Comparison of ENCODE assay signal across 8 mouse cellular contexts in the genomic region with DNA sequence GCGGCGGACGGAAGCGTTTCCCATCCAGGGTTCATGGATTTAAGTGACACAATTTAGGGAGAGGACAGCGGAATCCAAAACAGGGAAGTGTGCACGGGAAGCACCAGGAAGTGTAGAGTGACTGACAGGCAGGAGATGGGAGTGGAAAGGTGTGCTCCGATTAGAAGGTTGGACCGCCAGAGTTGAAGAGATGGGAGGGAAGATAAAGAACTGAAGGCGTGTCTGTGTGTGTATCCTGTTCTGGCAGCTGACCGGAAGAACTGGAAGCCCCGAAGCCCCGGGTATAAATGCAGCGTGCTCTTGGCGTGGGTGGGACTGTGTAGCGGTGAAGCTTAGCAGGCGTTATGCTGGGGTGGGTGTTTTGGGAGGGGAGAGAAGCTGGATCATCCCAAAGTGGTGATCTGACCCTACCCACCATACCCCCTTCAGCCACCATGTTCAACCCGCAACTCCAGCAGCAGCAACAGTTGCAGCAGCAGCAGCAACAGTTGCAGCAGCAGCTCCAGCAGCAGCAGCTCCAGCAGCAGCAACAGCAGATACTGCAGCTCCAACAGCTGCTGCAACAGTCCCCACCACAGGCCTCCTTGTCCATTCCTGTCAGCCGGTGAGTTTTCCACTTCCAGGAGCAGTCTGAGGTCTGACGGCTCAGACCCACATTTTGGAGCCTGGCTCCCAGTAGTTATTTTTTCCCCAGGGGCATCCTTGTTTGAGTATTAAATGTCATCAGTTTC. TPM values are rescaled to one million over a fixed set of nuclear protein-coding genes. Genes with fewer than 3 reads are reported as not detected.
DNase-seq lines count a peak whose midpoint lies in the region; ATAC-seq and TF ChIP-seq lines count a peak whose summit lies in the region.

No protein-coding gene starts in this region.

- TF ChIP-seq CTCF in forebrain, postnatal 0 days (IDR thresholded peaks at IDR 0.05; ENCODE audit: low read depth) = no peak

- H3K27me3 ChIP-seq in heart, embryonic 11.5 days (ENCODE audit: control insufficient read depth, insufficient read depth, low read length) = no peaks in the 10 kb centered on the region
- H3K27me3 ChIP-seq in forebrain, postnatal 0 days (ENCODE audit: insufficient read depth, low read length) = peaks cover 8% of the 10 kb centered on the region
- H3K27me3 ChIP-seq in limb, embryonic 11.5 days (ENCODE audit: control insufficient read depth, insufficient read depth, low read length) = no peaks in the 10 kb centered on the region
- H3K27me3 ChIP-seq in midbrain, embryonic 10.5 days (ENCODE audit: low read depth, poor library complexity, severe bottlenecking) = peaks cover 13% of the 10 kb centered on the region

- H3K4me3 ChIP-seq in heart, embryonic 11.5 days (ENCODE audit: low read depth, low read length) = peak overlapping the region; percentile 87
- peak overlapping the region; percentile 65 for H3K4me3 ChIP-seq in forebrain, postnatal 0 days (ENCODE audit: low read depth, low read length)
- H3K4me3 ChIP-seq in limb, embryonic 11.5 days (ENCODE audit: low read depth, low read length) = peak overlapping the region; percentile 84
- H3K4me3 ChIP-seq in midbrain, embryonic 10.5 days = peak overlapping the region; percentile 83

- peak overlapping the region; percentile 87 for H3K4me2 ChIP-seq in heart, embryonic 11.5 days
- peak overlapping the region; percentile 70 for H3K4me2 ChIP-seq in forebrain, postnatal 0 days (ENCODE audit: low read depth)
- peak overlapping the region; percentile 80 for H3K4me2 ChIP-seq in limb, embryonic 11.5 days (ENCODE audit: low read depth, severe bottlenecking)

- intact Hi-C loops in heart, postnatal 36 days (cut with DNase I) = loop anchor here (2.0 kb wide), 1 partner anchor 31 kb away; the partner anchor contains the start of gene Ptges2
- intact Hi-C loops in left cerebral cortex, postnatal 14 days (cut with DNase I) = no loop called here

- DNase-seq in heart, postnatal 36 days = no peak
- no peak for DNase-seq in forebrain, postnatal 0 days
- DNase-seq in limb, embryonic 11.5 days (ENCODE audit: low spot score) = no peak
- DNase-seq in midbrain, embryonic 10.5 days (ENCODE audit: low spot score) = no peak
- no peak for DNase-seq in right cerebral cortex, postnatal 10 days (ENCODE audit: low spot score in 2 of 2)
- DNase-seq in left cerebral cortex, postnatal 14 days (ENCODE audit: low spot score in 2 of 2) = no peak

- ATAC-seq in heart, embryonic 11.5 days (replicated peaks; ENCODE audit: insufficient number of reproducible peaks, low FRiP score, low TSS enrichment) = peak; percentile 26; the same call in 1 of the 2 replicates
- ATAC-seq in activated CD4-positive, CD25-positive, alpha-beta regulatory T cell, adult 4 months = peak; percentile 21
- no peak; the same call in 1 of the 2 replicates for ATAC-seq in forebrain, postnatal 0 days
- ATAC-seq in limb, embryonic 11.5 days (ENCODE audit: insufficient number of reproducible peaks, low FRiP score, low TSS enrichment, low read depth) = peak; percentile 29; the same call in 1 of the 2 replicates

- peak overlapping the region; percentile 92 for H3K27ac ChIP-seq in heart, embryonic 11.5 days (ENCODE audit: low read depth, low read length)
- H3K27ac ChIP-seq in forebrain, postnatal 0 days (ENCODE audit: low read depth, low read length) = peak overlapping the region; percentile 77
- peak overlapping the region; percentile 55; the same call in 1 of the 2 replicates for H3K27ac ChIP-seq in limb, embryonic 11.5 days (replicated peaks; ENCODE audit: low read depth, low read length)
- peak overlapping the region; percentile 90 for H3K27ac ChIP-seq in midbrain, embryonic 10.5 days (replicated peaks)

- 8% methylated on average over 19 of the region's 19 CpGs for WGBS in heart, embryonic 11.5 days (ENCODE audit: insufficient replicate concordance)
- WGBS in forebrain, postnatal 0 days = 11% methylated on average over 19 of the region's 19 CpGs
- whole genome bisulfite sequencing in limb, embryonic 11.5 days = 10% methylated on average over 19 of the region's 19 CpGs
- 16% methylated on average over 19 of the region's 19 CpGs for WGBS in midbrain, embryonic 10.5 days

- H3K36me3 ChIP-seq in heart, embryonic 11.5 days (ENCODE audit: control insufficient read depth, insufficient read depth, low read length) = peaks cover 13% of the 10 kb centered on the region
- peaks cover 18% of the 10 kb centered on the region for H3K36me3 ChIP-seq in forebrain, postnatal 0 days (ENCODE audit: insufficient read depth)
- peaks cover 3% of the 10 kb centered on the region; the same call in 1 of the 2 replicates for H3K36me3 ChIP-seq in limb, embryonic 11.5 days (ENCODE audit: control insufficient read depth, insufficient read depth, low read length)
- peaks cover 45% of the 10 kb centered on the region for H3K36me3 ChIP-seq in midbrain, embryonic 10.5 days

- H3K9me3 ChIP-seq in heart, embryonic 11.5 days (replicated peaks; ENCODE audit: control insufficient read depth, low read length) = no peaks in the 10 kb centered on the region
- no peaks in the 10 kb centered on the region for H3K9me3 ChIP-seq in forebrain, postnatal 0 days (ENCODE audit: low read length)
- H3K9me3 ChIP-seq in limb, embryonic 11.5 days (ENCODE audit: control insufficient read depth, low read length) = no peaks in the 10 kb centered on the region
- no peaks in the 10 kb centered on the region for H3K9me3 ChIP-seq in midbrain, embryonic 10.5 days (replicated peaks)

- peak overlapping the region; percentile 88 for H3K9ac ChIP-seq in heart, embryonic 11.5 days (ENCODE audit: low read depth, low read length)
- peak overlapping the region; percentile 75 for H3K9ac ChIP-seq in forebrain, postnatal 0 days
- peak overlapping the region; percentile 88 for H3K9ac ChIP-seq in limb, embryonic 11.5 days (ENCODE audit: low read length)

- peaks cover 6% of the 10 kb centered on the region; the same call in 1 of the 2 replicates for H3K4me1 ChIP-seq in heart, embryonic 11.5 days (ENCODE audit: control insufficient read depth, insufficient read depth, low read length)
- peaks cover 23% of the 10 kb centered on the region for H3K4me1 ChIP-seq in forebrain, postnatal 0 days (ENCODE audit: insufficient read depth)
- H3K4me1 ChIP-seq in limb, embryonic 11.5 days (ENCODE audit: control insufficient read depth, insufficient read depth, low read length) = peaks cover 11% of the 10 kb centered on the region
- peaks cover 39% of the 10 kb centered on the region for H3K4me1 ChIP-seq in midbrain, embryonic 10.5 days

RNA-seq across cellular contexts. Expression of gene Dnm1, which starts 10.4 kb away (rescaled TPM):
- polyA plus RNA-seq in heart, embryonic 11.5 days (2014; fragmentation: Nextera tagmentation; extraction: Ambion mirVana) = 10.1 and 11.6 TPM in 2 replicates
- total RNA-seq in heart, postnatal 36 days (2021) = 1 to 10 TPM; 4.0 TPM
- polyA plus RNA-seq in activated CD4-positive, CD25-positive, alpha-beta regulatory T cell, adult 4 months (2017; shearing (Covaris generic)) = not detected
- total RNA-seq in forebrain, postnatal 0 days (2014; rRNA removed) = 76.2 and 106 TPM in 2 replicates
- polyA plus RNA-seq in forebrain, postnatal 0 days (2015; fragmentation: Nextera tagmentation; extraction: Ambion mirVana) = 47.9 and 71.6 TPM in 2 replicates
- polyA plus RNA-seq in limb, embryonic 11.5 days (2014; fragmentation: Nextera tagmentation; extraction: Ambion mirVana) = 36.1 and 39.9 TPM in 2 replicates
- 9.0 and 12.2 TPM in 2 replicates for polyA plus RNA-seq in midbrain, embryonic 10.5 days (2016; fragmentation: Nextera tagmentation; extraction: Ambion mirVana)
- 1,000 to 10,000 TPM; 1,093 to 1,153 TPM for total RNA-seq in left cerebral cortex, postnatal 14 days (2021)

RNA-seq across cellular contexts. Expression of gene Ciz1, which starts 11.4 kb away (rescaled TPM):
- 32.1 and 35.8 TPM in 2 replicates for polyA plus RNA-seq in heart, embryonic 11.5 days (2014; fragmentation: Nextera tagmentation; extraction: Ambion mirVana)
- 10 to 100 TPM; 25.0 to 33.3 TPM for total RNA-seq in heart, postnatal 36 days (2021)
- polyA plus RNA-seq in activated CD4-positive, CD25-positive, alpha-beta regulatory T cell, adult 4 months (2017; shearing (Covaris generic)) = 10 to 100 TPM; 38.8 to 51.6 TPM
- total RNA-seq in forebrain, postnatal 0 days (2014; rRNA removed) = 62.6 and 78.2 TPM in 2 replicates
- 51.5 and 52.9 TPM in 2 replicates for polyA plus RNA-seq in forebrain, postnatal 0 days (2015; fragmentation: Nextera tagmentation; extraction: Ambion mirVana)
- polyA plus RNA-seq in limb, embryonic 11.5 days (2014; fragmentation: Nextera tagmentation; extraction: Ambion mirVana) = 52.2 and 67.8 TPM in 2 replicates
- polyA plus RNA-seq in midbrain, embryonic 10.5 days (2016; fragmentation: Nextera tagmentation; extraction: Ambion mirVana) = 60.5 and 69.8 TPM in 2 replicates
- total RNA-seq in left cerebral cortex, postnatal 14 days (2021) = 10 to 100 TPM; 69.5 to 79.0 TPM

RNA-seq across cellular contexts. Expression of gene 1110008P14Rik, which starts 18.2 kb away (rescaled TPM):
- polyA plus RNA-seq in heart, embryonic 11.5 days (2014; fragmentation: Nextera tagmentation; extraction: Ambion mirVana) = 50.1 and 51.3 TPM in 2 replicates
- total RNA-seq in heart, postnatal 36 days (2021) = 10 to 100 TPM; 43.9 to 44.3 TPM
- polyA plus RNA-seq in activated CD4-positive, CD25-positive, alpha-beta regulatory T cell, adult 4 months (2017; shearing (Covaris generic)) = 10 to 100 TPM; 70.3 to 75.4 TPM
- total RNA-seq in forebrain, postnatal 0 days (2014; rRNA removed) = 197 and 210 TPM in 2 replicates
- 160 and 186 TPM in 2 replicates for polyA plus RNA-seq in forebrain, postnatal 0 days (2015; fragmentation: Nextera tagmentation; extraction: Ambion mirVana)
- polyA plus RNA-seq in limb, embryonic 11.5 days (2014; fragmentation: Nextera tagmentation; extraction: Ambion mirVana) = 39.4 and 44.4 TPM in 2 replicates
- 39.4 and 44.3 TPM in 2 replicates for polyA plus RNA-seq in midbrain, embryonic 10.5 days (2016; fragmentation: Nextera tagmentation; extraction: Ambion mirVana)
- total RNA-seq in left cerebral cortex, postnatal 14 days (2021) = 100 to 1,000 TPM; 265 to 282 TPM

RNA-seq across cellular contexts. Expression of gene Lcn2, which starts 24.5 kb away (rescaled TPM):
- polyA plus RNA-seq in heart, embryonic 11.5 days (2014; fragmentation: Nextera tagmentation; extraction: Ambion mirVana) = 1.1 TPM in 1 of 2 replicates, not detected in the other
- total RNA-seq in heart, postnatal 36 days (2021) = 1 to 10 TPM; 3.1 to 7.0 TPM
- not detected for polyA plus RNA-seq in activated CD4-positive, CD25-positive, alpha-beta regulatory T cell, adult 4 months (2017; shearing (Covaris generic))
- total RNA-seq in forebrain, postnatal 0 days (2014; rRNA removed) = 0.54 and 1.2 TPM in 2 replicates
- polyA plus RNA-seq in forebrain, postnatal 0 days (2015; fragmentation: Nextera tagmentation; extraction: Ambion mirVana) = 0.63 and 1.0 TPM in 2 replicates
- 0.35 TPM in 1 of 2 replicates, not detected in the other for polyA plus RNA-seq in limb, embryonic 11.5 days (2014; fragmentation: Nextera tagmentation; extraction: Ambion mirVana)
- 0.20 TPM in 1 of 2 replicates, not detected in the other for polyA plus RNA-seq in midbrain, embryonic 10.5 days (2016; fragmentation: Nextera tagmentation; extraction: Ambion mirVana)
- 1 to 10 TPM; 1.5 to 2.6 TPM for total RNA-seq in left cerebral cortex, postnatal 14 days (2021)

RNA-seq across cellular contexts. Expression of gene Ptges2, which starts 32.2 kb away (rescaled TPM):
- polyA plus RNA-seq in heart, embryonic 11.5 days (2014; fragmentation: Nextera tagmentation; extraction: Ambion mirVana) = 32.7 and 38.2 TPM in 2 replicates
- total RNA-seq in heart, postnatal 36 days (2021) = 10 to 100 TPM; 69.9 to 70.6 TPM
- 1 to 10 TPM; 1.0 to 1.6 TPM for polyA plus RNA-seq in activated CD4-positive, CD25-positive, alpha-beta regulatory T cell, adult 4 months (2017; shearing (Covaris generic))
- total RNA-seq in forebrain, postnatal 0 days (2014; rRNA removed) = 32.1 and 37.5 TPM in 2 replicates
- polyA plus RNA-seq in forebrain, postnatal 0 days (2015; fragmentation: Nextera tagmentation; extraction: Ambion mirVana) = 54.9 and 58.6 TPM in 2 replicates
- 29.0 and 32.3 TPM in 2 replicates for polyA plus RNA-seq in limb, embryonic 11.5 days (2014; fragmentation: Nextera tagmentation; extraction: Ambion mirVana)
- polyA plus RNA-seq in midbrain, embryonic 10.5 days (2016; fragmentation: Nextera tagmentation; extraction: Ambion mirVana) = 26.2 and 28.8 TPM in 2 replicates
- total RNA-seq in left cerebral cortex, postnatal 14 days (2021) = 10 to 100 TPM; 43.5 to 48.3 TPM
